Mouse (Mus musculus) small intestine, adult 2 months (tissue): ENCODE measurements around the gene Rarb.

Experiments
- CTCF ChIP-seq: fragments of 200-500 bp; IDR thresholded peaks from 2 replicates; pipeline ENCODE4 v1.5.1; 2012; ENCODE audit warnings: low read depth, mild to moderate bottlenecking, control low read depth, inconsistent platforms, low read length, moderate library complexity, mixed read lengths; ENCODE audit not compliant: insufficient replicate concordance, insufficient read length; ENCODE audit errors: extremely low read depth
- POLR2A ChIP-seq: fragments of 200-500 bp; IDR thresholded peaks from 2 replicates; pipeline ENCODE4 v1.6.1; 2012; ENCODE audit warnings: low read depth, mild to moderate bottlenecking, control low read depth, inconsistent platforms, low read length, moderate library complexity

GRCm38 (mm10) chr14:16735331-16736012 is 83.5 kb downstream of the Rarb start:
- TF ChIP-seq CTCF (no peak), POLR2A (no peak)
